Mouse (Mus musculus) forebrain, embryonic 11.5 days (tissue): ENCODE measurements around the gene C1s1. TPM values are rescaled to one million over a fixed set of nuclear protein-coding genes. Genes with fewer than 3 reads are reported as not detected.
"Not testable (repeated sequence)": the region's sequence is repeated elsewhere in the genome, so short reads cannot be mapped to it uniquely, and the experiment has no call there.

Experiments
- ATAC-seq: fragments of 200-750 bp; cut with Nextera tagmentation; replicated peaks from 2 replicates; pipeline ENCODE4 v1.8.0; 2017; ENCODE audit warnings: moderate TSS enrichment; ENCODE audit not compliant: low FRiP score
- DNase-seq: peaks from one replicate; pipeline ENCODE4 v3.0.0-alpha.2; 2017; ENCODE audit warnings: low spot score
- H3K27ac ChIP-seq: fragments of 300-500 bp; sonication (generic); 2 replicates; pipeline ENCODE4 v1.5.1; 2014; ENCODE audit warnings: low read depth, low read length
- H3K27me3 ChIP-seq: fragments of 300-500 bp; sonication (generic); 2 replicates; pipeline ENCODE4 v1.6.1; 2014; ENCODE audit warnings: mild to moderate bottlenecking, low read length, mixed read lengths; ENCODE audit not compliant: control insufficient read depth, insufficient read depth
- H3K36me3 ChIP-seq: fragments of 300-500 bp; sonication (generic); 2 replicates; pipeline ENCODE4 v1.6.1; 2014; ENCODE audit warnings: mild to moderate bottlenecking, low read length, moderate library complexity, mixed read lengths; ENCODE audit not compliant: control insufficient read depth, insufficient read depth
- H3K4me1 ChIP-seq: fragments of 300-500 bp; sonication (generic); replicated peaks from 2 replicates; pipeline ENCODE4 v1.6.1; 2014; ENCODE audit warnings: low read length, mixed read lengths; ENCODE audit not compliant: control insufficient read depth, insufficient read depth
- H3K4me2 ChIP-seq: fragments of 300-500 bp; sonication (generic); 2 replicates; pipeline ENCODE4 v1.6.1; 2014; ENCODE audit warnings: low read depth, mild to moderate bottlenecking, low read length, moderate library complexity, mixed read lengths; ENCODE audit not compliant: severe bottlenecking
- H3K4me3 ChIP-seq: fragments of 300-500 bp; sonication (generic); 2 replicates; pipeline ENCODE4 v1.5.1; 2014; ENCODE audit warnings: low read depth, low read length
- H3K9ac ChIP-seq: fragments of 300-500 bp; sonication (generic); 2 replicates; pipeline ENCODE4 v1.6.1; 2014; ENCODE audit warnings: low read length
- H3K9me3 ChIP-seq: fragments of 300-500 bp; sonication (generic); 2 replicates; pipeline ENCODE4 v1.6.1; 2016; ENCODE audit warnings: low read length, mixed read lengths; ENCODE audit not compliant: control insufficient read depth
- WGBS: fragments of 180-500 bp; shearing (Covaris S2); extraction: QIAGEN DNeasy Blood & Tissue Kit; methylation state at CpG from one replicate; pipeline ENCODE4 v1.1.7; 2014; 5-methylcytosine and 5-hydroxymethylcytosine counted together
- polyA plus RNA-seq: library from polyadenylated mRNA; unstranded; fragments of >200 nt; fragmentation: Nextera tagmentation; extraction: Ambion mirVana; gene quantifications from 2 replicates; pipeline ENCODE4 v1.2.1, GENCODE M21; 2014

C1s1 gene
- polyA plus RNA-seq, 1 experiment from 2014 or later = not detected

- not testable (repeated sequence) for H3K9ac ChIP-seq, H3K27me3 ChIP-seq, DNase-seq, H3K9me3 ChIP-seq, ATAC-seq, H3K27ac ChIP-seq, H3K4me3 ChIP-seq, H3K36me3 ChIP-seq, H3K4me1 ChIP-seq, H3K4me2 ChIP-seq
- WGBS = 86% methylated on average over 8 of the region's 8 CpGs
These were observed 5.9 kb downstream of the C1s1 start for GRCm38 (mm10) chr6:124536125-124536829.

- Histone ChIP-seq H3K9me3 (no peaks in the 10 kb centered on the region), H3K4me1 (no peaks in the 10 kb centered on the region), H3K27me3 (no peaks in the 10 kb centered on the region), H3K36me3 (no peaks in the 10 kb centered on the region), H3K4me2 (no peak overlapping the region), H3K9ac (no peak overlapping the region), H3K27ac (no peak overlapping the region), H3K4me3 (no peak overlapping the region)
- WGBS = 86% methylated on average over 8 of the region's 8 CpGs
- DNase-seq (no peak), ATAC-seq (no peak)
These were observed 11.1 kb downstream of the C1s1 start for GRCm38 (mm10) chr6:124531077-124531476.

GRCm38 (mm10) chr6:124527881-124528280, 14.3 kb downstream of the C1s1 start:
- WGBS = 90% methylated on average over 3 of the region's 3 CpGs
- no peaks in the 10 kb centered on the region for H3K36me3 ChIP-seq
- ATAC-seq (no peak), DNase-seq (no peak)
- H3K4me1 ChIP-seq = no peaks in the 10 kb centered on the region
- H3K27me3 ChIP-seq = no peaks in the 10 kb centered on the region
- no peak overlapping the region for H3K4me2 ChIP-seq
- no peak overlapping the region for H3K27ac ChIP-seq
- H3K9me3 ChIP-seq = no peaks in the 10 kb centered on the region
- H3K4me3 ChIP-seq = no peak overlapping the region
- H3K9ac ChIP-seq = no peak overlapping the region

- H3K4me1 ChIP-seq, H3K4me3 ChIP-seq, H3K36me3 ChIP-seq, H3K27me3 ChIP-seq, DNase-seq, H3K9ac ChIP-seq, H3K4me2 ChIP-seq, ATAC-seq, H3K9me3 ChIP-seq, H3K27ac ChIP-seq: not testable (repeated sequence)
- WGBS = 72% methylated on average over 7 of the region's 7 CpGs
These were observed 20.1 kb downstream of the C1s1 start for GRCm38 (mm10) chr6:124522082-124522481.

- not testable (repeated sequence) for H3K4me3 ChIP-seq, H3K9ac ChIP-seq, ATAC-seq, H3K4me2 ChIP-seq, H3K9me3 ChIP-seq, H3K36me3 ChIP-seq, H3K27ac ChIP-seq, DNase-seq, H3K27me3 ChIP-seq, H3K4me1 ChIP-seq
- 90% methylated on average over 4 of the region's 4 CpGs for WGBS
These were observed 24.4 kb downstream of the C1s1 start for GRCm38 (mm10) chr6:124517733-124518132.

GRCm38 (mm10) chr6:124512355-124512836, 29.8 kb downstream of the C1s1 start, which contains the start of gene C1ra:
TSS of gene C1ra (plus strand) at chr6:124512405.
- H3K9me3 ChIP-seq = no peaks in the 10 kb centered on the region
- WGBS = 14% methylated on average over 6 of the region's 6 CpGs
- no peak within 1 kb of the TSS for H3K27ac ChIP-seq
- H3K4me1 ChIP-seq = no peaks in the 10 kb centered on the region
- no peaks in the 10 kb centered on the region for H3K36me3 ChIP-seq
- H3K4me2 ChIP-seq = peak within 1 kb of the TSS; percentile 20; the same call in 1 of the 2 replicates
- no peak within 1 kb of the TSS for H3K9ac ChIP-seq
- H3K4me3 ChIP-seq = no peak within 1 kb of the TSS
- no peaks in the 10 kb centered on the region for H3K27me3 ChIP-seq
- DNase-seq = peak; percentile 55
- no peak for ATAC-seq

- 62% methylated on average over 6 of the region's 6 CpGs for WGBS
- no peak overlapping the region for H3K9ac ChIP-seq
- H3K27ac ChIP-seq = no peak overlapping the region
- no peak overlapping the region for H3K4me3 ChIP-seq
- no peaks in the 10 kb centered on the region for H3K9me3 ChIP-seq
- ATAC-seq (no peak), DNase-seq (no peak)
- no peaks in the 10 kb centered on the region for H3K4me1 ChIP-seq
- no peaks in the 10 kb centered on the region for H3K27me3 ChIP-seq
- H3K4me2 ChIP-seq = no peak overlapping the region
- no peaks in the 10 kb centered on the region for H3K36me3 ChIP-seq
These were observed 30.2 kb downstream of the C1s1 start for GRCm38 (mm10) chr6:124511936-124512335.

GRCm38 (mm10) chr6:124509192-124509591, 33.0 kb downstream of the C1s1 start:
- not testable (repeated sequence) for DNase-seq, H3K4me2 ChIP-seq, H3K27me3 ChIP-seq, ATAC-seq, H3K4me3 ChIP-seq, H3K4me1 ChIP-seq, H3K36me3 ChIP-seq, H3K9ac ChIP-seq, H3K9me3 ChIP-seq, H3K27ac ChIP-seq
- WGBS = 74% methylated on average over 5 of the region's 5 CpGs

- WGBS = 86% methylated on average over 10 of the region's 10 CpGs
- no peaks in the 10 kb centered on the region for H3K36me3 ChIP-seq
- H3K9ac ChIP-seq = no peak overlapping the region
- H3K9me3 ChIP-seq = no peaks in the 10 kb centered on the region
- H3K27ac ChIP-seq = no peak overlapping the region
- no peak overlapping the region for H3K4me2 ChIP-seq
- DNase-seq (no peak), ATAC-seq (no peak)
- H3K4me1 ChIP-seq = no peaks in the 10 kb centered on the region
- H3K27me3 ChIP-seq = no peaks in the 10 kb centered on the region
- H3K4me3 ChIP-seq = no peak overlapping the region
These were observed 33.9 kb downstream of the C1s1 start for GRCm38 (mm10) chr6:124508292-124508691.
